Mouse (Mus musculus) neural tube, embryonic 13.5 days (tissue): ENCODE measurements at regions not wholly inside any gene's neighbourhood (a gene's known extent, or its start where the extent isn't known, plus 50 kb on each side); places are given as distances from the start of the nearest gene placed in this dataset.

Experiments
- ATAC-seq: fragments of 200-750 bp; cut with Nextera tagmentation; 2 replicates; pipeline ENCODE4 v1.8.0; 2017; ENCODE audit warnings: low read depth, mild to moderate bottlenecking, moderate TSS enrichment, moderate library complexity
- H3K27ac ChIP-seq: fragments of 300-500 bp; sonication (generic); replicated peaks from 2 replicates; pipeline ENCODE4 v1.5.1; 2015; ENCODE audit warnings: moderate library complexity, mild to moderate bottlenecking, inconsistent platforms
- H3K27me3 ChIP-seq: fragments of 300-500 bp; sonication (generic); 2 replicates; pipeline ENCODE4 v1.6.1; 2015; ENCODE audit warnings: mild to moderate bottlenecking, inconsistent platforms
- H3K36me3 ChIP-seq: fragments of 300-500 bp; sonication (generic); 2 replicates; pipeline ENCODE4 v1.6.1; 2015; ENCODE audit warnings: mild to moderate bottlenecking, inconsistent platforms
- H3K4me1 ChIP-seq: fragments of 300-500 bp; sonication (generic); replicated peaks from 2 replicates; pipeline ENCODE4 v1.6.1; 2015; ENCODE audit warnings: inconsistent platforms
- H3K4me2 ChIP-seq: fragments of 300-500 bp; sonication (generic); 2 replicates; pipeline ENCODE4 v1.6.1; 2015; ENCODE audit warnings: inconsistent platforms, mild to moderate bottlenecking, moderate library complexity
- H3K4me3 ChIP-seq: fragments of 300-500 bp; sonication (generic); 2 replicates; pipeline ENCODE4 v1.5.1; 2015; ENCODE audit warnings: mild to moderate bottlenecking, inconsistent platforms
- H3K9ac ChIP-seq: fragments of 300-500 bp; sonication (generic); 2 replicates; pipeline ENCODE4 v1.6.1; 2015; ENCODE audit warnings: moderate library complexity, mild to moderate bottlenecking, inconsistent platforms
- H3K9me3 ChIP-seq: fragments of 300-500 bp; sonication (generic); 2 replicates; pipeline ENCODE4 v1.6.1; 2016; ENCODE audit warnings: inconsistent platforms
- WGBS: fragments of 180-500 bp; shearing (Covaris S2); methylation state at CpG from one replicate; pipeline ENCODE4 v1.1.7; 2015; 5-methylcytosine and 5-hydroxymethylcytosine counted together

DNA sequence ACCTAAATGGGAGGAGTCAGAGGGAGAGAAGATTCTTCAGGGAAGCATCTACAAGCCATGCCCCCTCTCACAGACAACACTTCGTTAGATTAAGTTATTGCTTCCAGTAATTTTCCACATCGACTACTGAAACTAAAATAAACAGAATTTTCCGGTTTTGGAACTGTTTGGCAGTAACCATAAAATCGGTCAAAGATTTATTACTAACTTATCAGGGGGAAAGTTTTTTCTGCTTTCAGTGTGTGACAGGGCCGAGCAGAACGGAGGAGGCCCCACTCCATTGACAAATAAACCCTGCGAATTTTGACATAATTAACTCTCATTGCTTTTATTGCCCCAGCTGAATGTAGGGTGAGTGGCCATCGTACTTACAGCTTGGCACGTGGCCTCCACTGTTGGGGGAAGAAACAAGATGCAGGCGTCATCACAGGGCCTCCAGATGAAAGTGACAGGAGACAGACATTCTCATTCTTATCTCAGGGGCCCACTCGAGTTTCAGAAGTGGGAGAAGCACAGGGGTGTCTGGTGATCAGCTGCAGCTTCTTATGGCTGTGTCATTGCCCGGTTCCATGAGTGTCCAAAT is 229.6 kb upstream of the Foxq1 start:
- Histone ChIP-seq H3K27ac (no peak overlapping the region), H3K4me3 (no peak overlapping the region), H3K4me2 (no peak overlapping the region), H3K36me3 (no peaks in the 10 kb centered on the region), H3K9me3 (no peaks in the 10 kb centered on the region), H3K27me3 (no peaks in the 10 kb centered on the region), H3K4me1 (peaks cover 4% of the 10 kb centered on the region; the same call in 1 of the 2 replicates), H3K9ac (no peak overlapping the region)
- WGBS, result 40% methylated on average over 12 of the region's 12 CpGs
- no peak for ATAC-seq

DNA sequence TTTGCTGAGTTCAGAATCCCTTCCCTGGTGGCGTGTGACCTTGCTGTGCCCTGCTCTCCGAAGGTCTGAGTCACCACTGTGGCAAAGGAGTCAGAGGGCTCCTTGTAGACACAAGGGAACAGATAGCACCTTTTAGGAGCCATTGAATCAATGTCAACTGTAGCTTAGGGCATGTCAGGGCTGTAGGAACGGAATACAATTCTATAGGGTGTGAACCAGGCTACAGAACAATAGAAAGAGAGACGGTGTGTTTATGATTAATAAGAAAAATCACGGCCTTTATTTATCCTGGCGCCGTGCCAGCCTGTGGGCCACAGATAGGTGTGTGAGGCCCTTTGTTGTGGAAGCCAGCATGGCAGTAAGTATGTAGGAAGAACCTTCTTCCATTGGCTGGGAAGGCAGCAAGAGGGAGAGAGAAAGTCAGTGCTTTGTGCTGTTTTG is 228.4 kb upstream of the Foxq1 start:
- H3K4me3 ChIP-seq, result no peak overlapping the region
- no peaks in the 10 kb centered on the region for H3K27me3 ChIP-seq
- H3K9me3 ChIP-seq, result no peaks in the 10 kb centered on the region
- no peak overlapping the region for H3K9ac ChIP-seq
- H3K4me1 ChIP-seq, result peaks cover 4% of the 10 kb centered on the region; the same call in 1 of the 2 replicates
- ATAC-seq, result no peak
- no peak overlapping the region for H3K27ac ChIP-seq
- no peak overlapping the region for H3K4me2 ChIP-seq
- 81% methylated on average over 7 of the region's 7 CpGs for WGBS
- no peaks in the 10 kb centered on the region for H3K36me3 ChIP-seq

DNA sequence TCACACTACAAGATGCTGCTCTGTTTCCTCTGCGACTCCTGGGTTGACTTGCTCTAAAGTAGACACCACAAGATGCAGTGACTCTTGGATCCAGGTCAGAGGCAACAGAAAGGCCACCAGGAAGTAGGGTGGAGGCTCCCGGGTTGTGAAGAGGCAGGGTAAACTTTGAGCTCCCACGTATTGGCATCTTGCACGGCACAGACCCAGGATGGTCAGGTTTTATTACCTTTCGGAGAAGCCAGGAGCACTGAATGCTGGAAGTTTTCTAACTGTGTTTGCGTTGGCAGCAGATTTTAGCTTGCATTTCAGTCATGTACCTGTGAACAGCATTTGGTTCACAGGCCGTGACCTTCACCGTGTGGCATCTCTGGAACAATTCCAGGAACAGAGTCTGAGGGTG is 227.2 kb upstream of the Foxq1 start:
- peaks cover 4% of the 10 kb centered on the region; the same call in 1 of the 2 replicates for H3K4me1 ChIP-seq
- no peak overlapping the region for H3K9ac ChIP-seq
- H3K4me2 ChIP-seq, result no peak overlapping the region
- no peaks in the 10 kb centered on the region for H3K27me3 ChIP-seq
- no peak for ATAC-seq
- 84% methylated on average over 8 of the region's 8 CpGs for WGBS
- H3K9me3 ChIP-seq, result no peaks in the 10 kb centered on the region
- no peaks in the 10 kb centered on the region for H3K36me3 ChIP-seq
- H3K4me3 ChIP-seq, result no peak overlapping the region
- H3K27ac ChIP-seq, result no peak overlapping the region

DNA sequence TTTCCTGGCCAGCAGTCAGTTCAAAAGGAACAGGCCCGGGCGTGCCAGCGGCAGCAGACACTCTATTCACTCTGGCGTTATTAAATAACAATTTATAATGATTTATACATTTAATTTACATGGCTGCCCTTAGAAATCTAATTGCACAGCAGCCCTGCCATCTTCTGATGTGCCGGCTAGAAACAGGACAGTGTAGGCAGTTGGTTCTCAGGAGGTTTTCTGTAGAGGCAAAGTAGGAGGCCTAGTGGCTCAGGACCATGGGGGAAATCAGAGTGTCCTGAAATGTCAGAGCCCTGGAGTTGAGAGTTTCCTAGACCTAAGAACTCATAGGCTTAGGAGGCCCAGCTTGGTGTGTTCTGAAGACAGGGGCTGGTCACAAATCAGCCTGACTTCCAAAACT is 225.2 kb upstream of the Foxq1 start:
- no peak overlapping the region for H3K27ac ChIP-seq
- peak; percentile 66; the same call in 1 of the 2 replicates for ATAC-seq
- 39% methylated on average over 5 of the region's 5 CpGs for WGBS

DNA sequence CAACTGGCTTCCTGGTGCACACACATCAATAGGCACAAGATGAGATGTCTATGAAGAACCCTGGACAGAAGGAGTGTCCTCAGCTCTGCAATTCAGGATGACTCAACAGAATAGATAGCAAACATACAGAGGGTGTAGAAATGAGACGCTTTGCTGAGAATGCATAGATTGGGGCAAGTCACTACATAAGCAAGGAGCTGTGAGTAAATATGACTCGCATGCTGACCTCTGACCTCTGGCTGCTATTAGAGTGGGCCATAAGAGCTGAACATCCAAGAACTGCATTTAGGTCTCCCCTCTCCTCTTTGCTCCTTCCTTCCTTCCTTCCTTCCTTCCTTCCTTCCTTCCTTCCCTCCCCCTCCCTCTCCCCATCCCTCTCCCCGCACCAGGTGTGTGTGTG is 221.0 kb upstream of the Foxq1 start:
- ATAC-seq, result no peak

More for the DNA sequence above, 225.2 kb upstream of the Foxq1 start:
- Histone ChIP-seq H3K27me3 (no peaks in the 10 kb centered on the region), H3K9ac (no peak overlapping the region), H3K9me3 (no peaks in the 10 kb centered on the region), H3K4me1 (peaks cover 4% of the 10 kb centered on the region; the same call in 1 of the 2 replicates), H3K36me3 (no peaks in the 10 kb centered on the region), H3K4me3 (no peak overlapping the region), H3K4me2 (no peak overlapping the region)

DNA sequence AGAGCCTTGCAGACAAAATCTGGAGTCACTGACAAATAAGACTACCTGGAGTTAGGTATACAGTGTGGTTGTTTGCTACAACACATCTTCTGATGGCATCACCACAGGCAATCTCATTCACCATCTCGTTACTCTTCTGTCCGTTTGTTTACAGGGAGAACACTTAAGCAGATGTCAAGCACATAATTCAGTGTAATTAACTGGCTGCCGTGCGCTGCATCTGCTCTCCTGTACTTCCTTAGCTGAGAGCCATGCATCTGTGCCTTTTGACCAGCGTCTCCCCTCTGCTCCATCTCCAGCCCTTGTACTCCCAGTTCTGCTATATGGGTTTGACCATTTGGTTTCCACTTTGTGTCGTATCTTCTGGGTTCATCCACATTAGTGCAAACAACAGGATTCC is 218.3 kb upstream of the Foxq1 start:
- H3K9me3 ChIP-seq, result no peaks in the 10 kb centered on the region
- no peak overlapping the region for H3K4me3 ChIP-seq
- no peak overlapping the region for H3K27ac ChIP-seq
- H3K9ac ChIP-seq, result no peak overlapping the region
- H3K4me2 ChIP-seq, result no peak overlapping the region
- H3K27me3 ChIP-seq, result no peaks in the 10 kb centered on the region
- no peaks in the 10 kb centered on the region for H3K36me3 ChIP-seq
- ATAC-seq, result peak; percentile 57
- H3K4me1 ChIP-seq, result peaks cover 12% of the 10 kb centered on the region
- 31% methylated on average over 6 of the region's 6 CpGs for WGBS

More for the DNA sequence above, 221.0 kb upstream of the Foxq1 start:
- no peak overlapping the region for H3K27ac ChIP-seq
- WGBS, result 93% methylated on average over 3 of the region's 3 CpGs
- H3K4me1 ChIP-seq, result peaks cover 13% of the 10 kb centered on the region
- H3K4me3 ChIP-seq, result no peak overlapping the region
- H3K27me3 ChIP-seq, result no peaks in the 10 kb centered on the region
- H3K36me3 ChIP-seq, result no peaks in the 10 kb centered on the region
- H3K9me3 ChIP-seq, result no peaks in the 10 kb centered on the region
- H3K4me2 ChIP-seq, result no peak overlapping the region
- no peak overlapping the region for H3K9ac ChIP-seq

DNA sequence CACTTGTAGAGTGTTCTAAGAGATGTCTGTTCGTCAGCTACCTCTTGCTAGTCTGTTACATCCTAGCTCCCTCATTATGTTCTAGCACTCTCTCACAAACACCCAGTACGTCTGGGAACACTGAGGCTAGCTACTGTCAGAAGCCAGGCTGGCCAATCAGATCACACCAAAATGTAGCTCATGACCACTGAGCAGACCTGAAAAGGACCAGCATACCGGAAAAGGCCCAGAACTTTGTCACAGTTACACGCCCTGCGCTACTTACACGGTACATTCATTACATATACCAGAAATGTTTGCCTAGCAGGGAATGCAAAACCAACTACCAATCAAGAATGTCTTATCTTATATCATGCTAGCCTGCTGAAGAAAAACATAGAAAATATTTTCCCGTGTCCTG is 216.5 kb upstream of the Foxq1 start:
- Histone ChIP-seq H3K27ac (no peak overlapping the region), H3K9me3 (no peaks in the 10 kb centered on the region), H3K4me1 (peaks cover 12% of the 10 kb centered on the region), H3K27me3 (no peaks in the 10 kb centered on the region), H3K36me3 (no peaks in the 10 kb centered on the region), H3K4me3 (no peak overlapping the region), H3K9ac (no peak overlapping the region), H3K4me2 (no peak overlapping the region)
- WGBS, result 90% methylated on average over 7 of the region's 7 CpGs
- ATAC-seq, result no peak

DNA sequence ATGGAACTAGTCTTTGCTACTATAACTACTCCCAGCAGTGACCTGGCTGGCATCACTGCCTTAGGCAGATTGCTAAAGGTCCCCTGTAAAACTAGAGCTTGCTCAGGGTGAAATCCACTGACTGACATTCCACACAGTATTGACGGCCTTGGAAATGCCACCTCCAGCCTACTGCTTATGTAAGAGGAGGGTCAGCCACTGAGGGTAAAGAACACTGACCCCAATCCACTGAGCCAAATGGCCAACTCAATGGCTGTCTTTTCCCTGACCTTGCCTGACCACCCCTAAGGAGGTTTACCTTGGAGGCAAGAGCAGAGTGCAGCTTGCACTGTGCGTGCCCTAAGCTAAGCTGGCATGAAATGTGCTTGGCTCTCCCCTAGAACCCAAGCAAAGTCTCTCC is 216.0 kb upstream of the Foxq1 start:
- peaks cover 12% of the 10 kb centered on the region for H3K4me1 ChIP-seq
- no peaks in the 10 kb centered on the region for H3K36me3 ChIP-seq
- no peak for ATAC-seq
- no peak overlapping the region for H3K4me2 ChIP-seq
- no peak overlapping the region for H3K27ac ChIP-seq
- H3K9me3 ChIP-seq, result no peaks in the 10 kb centered on the region
- no peaks in the 10 kb centered on the region for H3K27me3 ChIP-seq
- WGBS, result 82% methylated on average over 2 of the region's 2 CpGs
- H3K9ac ChIP-seq, result no peak overlapping the region
- no peak overlapping the region for H3K4me3 ChIP-seq

DNA sequence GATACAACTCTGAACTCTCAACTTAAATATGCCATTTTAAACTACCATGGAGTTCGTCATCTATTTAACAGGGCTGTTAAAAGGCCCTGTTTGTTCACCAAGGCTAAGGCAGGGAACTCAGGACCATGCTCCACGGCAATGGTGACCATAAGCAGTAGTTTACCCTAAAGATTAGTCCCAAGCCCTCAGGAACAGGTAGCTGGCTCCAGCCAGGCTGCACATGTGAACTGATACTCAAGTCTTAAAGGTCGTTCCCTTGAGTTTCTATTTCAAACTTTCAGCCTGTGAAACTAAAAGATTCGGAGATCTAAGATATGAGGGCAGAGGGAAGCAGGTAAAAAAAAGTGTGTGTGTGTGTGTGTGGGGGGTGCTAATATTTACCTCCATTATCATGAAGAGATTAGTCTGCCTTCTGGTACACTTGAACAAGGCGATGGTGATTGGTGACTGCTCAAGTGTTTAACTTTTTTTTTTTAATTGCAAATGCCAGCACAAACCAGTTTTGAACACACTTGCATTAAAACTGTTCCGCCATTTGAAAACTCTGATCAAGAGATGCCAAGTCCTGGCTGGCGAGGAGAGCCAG is 215.5 kb upstream of the Foxq1 start:
- Histone ChIP-seq H3K27me3 (no peaks in the 10 kb centered on the region), H3K4me3 (no peak overlapping the region), H3K9ac (no peak overlapping the region), H3K36me3 (no peaks in the 10 kb centered on the region), H3K9me3 (no peaks in the 10 kb centered on the region), H3K27ac (no peak overlapping the region), H3K4me2 (no peak overlapping the region), H3K4me1 (peaks cover 12% of the 10 kb centered on the region)
- ATAC-seq, result no peak
- 85% methylated on average over 7 of the region's 7 CpGs for whole genome bisulfite sequencing

DNA sequence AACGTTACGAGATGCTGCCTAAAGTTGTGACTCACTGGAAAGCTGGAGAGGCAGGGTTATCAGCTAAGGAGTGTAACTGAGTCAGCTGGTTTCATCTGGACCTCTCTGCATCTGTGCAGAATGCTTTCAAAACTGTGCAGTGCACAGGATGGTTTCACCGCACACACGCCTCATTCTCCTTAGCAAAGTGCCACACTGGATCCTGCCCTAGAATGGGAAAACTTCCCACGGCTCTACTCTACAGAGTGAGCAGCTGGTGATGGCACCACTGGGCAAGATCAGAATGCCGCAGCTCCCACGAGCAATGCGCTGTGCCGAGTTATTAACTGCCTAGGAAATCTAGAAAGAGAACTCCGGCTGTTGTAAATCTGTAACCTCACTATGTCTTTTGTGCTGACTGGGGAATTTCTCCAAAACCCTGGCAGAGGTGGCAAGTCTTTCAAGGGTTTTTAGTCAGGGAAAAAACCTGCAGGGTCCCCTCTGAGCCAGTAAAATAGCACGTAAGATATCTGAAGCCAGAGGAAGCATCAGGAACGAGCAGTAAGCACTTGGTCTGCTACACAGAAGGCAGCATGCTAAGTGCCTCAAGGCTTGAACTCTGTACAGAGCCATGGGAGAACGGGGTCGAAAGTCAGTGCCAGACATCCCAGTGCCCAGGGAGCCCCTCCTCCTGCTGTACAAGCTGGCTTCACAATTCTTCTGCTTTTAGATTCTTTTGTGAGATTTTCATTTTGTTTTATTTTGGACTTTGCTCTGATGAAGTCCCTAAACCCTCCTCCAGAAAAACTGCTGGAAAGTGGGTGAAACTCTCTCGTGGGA is 214.4 kb upstream of the Foxq1 start:
- Histone ChIP-seq H3K27me3 (no peaks in the 10 kb centered on the region), H3K27ac (no peak overlapping the region), H3K9me3 (no peaks in the 10 kb centered on the region), H3K9ac (no peak overlapping the region), H3K4me2 (no peak overlapping the region), H3K4me1 (peaks cover 12% of the 10 kb centered on the region), H3K4me3 (no peak overlapping the region), H3K36me3 (no peaks in the 10 kb centered on the region)
- WGBS, result 69% methylated on average over 15 of the region's 15 CpGs
- no peak for ATAC-seq

DNA sequence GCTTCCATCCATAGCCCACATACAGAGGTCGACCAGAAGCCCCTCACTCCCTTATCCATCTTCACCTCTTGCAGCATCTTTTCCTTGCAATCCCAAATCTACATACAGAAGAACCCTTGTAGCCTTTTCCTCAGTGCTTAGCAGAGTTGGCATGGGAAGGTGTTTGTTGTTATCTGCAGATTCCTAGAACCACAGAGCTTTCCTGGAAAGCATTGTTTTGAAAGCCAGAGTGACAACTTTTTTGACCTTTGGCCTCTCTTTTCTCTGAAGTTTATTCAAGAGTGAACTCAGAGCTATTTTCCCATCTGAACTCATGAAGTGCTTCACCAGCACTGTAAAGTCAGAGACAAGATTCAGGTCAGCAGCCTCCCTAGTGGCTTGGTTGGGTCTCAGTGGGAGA is 209.7 kb upstream of the Foxq1 start:
- H3K4me2 ChIP-seq, result no peak overlapping the region
- no peak overlapping the region for H3K9ac ChIP-seq
- H3K27ac ChIP-seq, result no peak overlapping the region
- WGBS, result 60% methylated on average over 1 of the region's 1 CpGs
- no peaks in the 10 kb centered on the region for H3K27me3 ChIP-seq
- 0 out of 2 replicates have a peak, but pooled peaks cover 3% of the 10 kb centered on the region for H3K4me1 ChIP-seq
- H3K9me3 ChIP-seq, result no peaks in the 10 kb centered on the region
- H3K36me3 ChIP-seq, result no peaks in the 10 kb centered on the region
- no peak for ATAC-seq
- no peak overlapping the region for H3K4me3 ChIP-seq

DNA sequence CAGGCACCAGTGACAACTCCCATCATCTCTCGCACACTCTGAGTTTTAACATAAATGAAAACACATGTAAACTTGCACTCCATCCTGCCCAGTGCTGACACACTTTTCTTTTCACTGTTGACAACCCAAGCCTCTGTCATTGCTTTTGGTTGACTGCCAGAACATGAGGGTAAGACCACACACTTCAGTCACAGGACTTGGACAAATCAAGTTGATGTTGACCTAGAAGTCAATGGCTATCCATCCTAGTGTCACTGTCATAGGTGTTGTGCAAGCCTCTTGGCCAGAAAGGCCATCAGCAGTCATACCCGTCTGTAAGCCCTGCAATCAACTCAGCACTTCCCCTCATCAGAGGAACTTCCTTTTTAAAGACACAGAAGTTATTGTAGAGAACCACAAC is 208.9 kb upstream of the Foxq1 start:
- WGBS, result 73% methylated on average over 2 of the region's 2 CpGs
- H3K27ac ChIP-seq, result no peak overlapping the region
- H3K36me3 ChIP-seq, result no peaks in the 10 kb centered on the region
- H3K4me1 ChIP-seq, result no peaks in the 10 kb centered on the region
- H3K9me3 ChIP-seq, result no peaks in the 10 kb centered on the region
- ATAC-seq, result no peak
- H3K4me3 ChIP-seq, result no peak overlapping the region
- no peak overlapping the region for H3K9ac ChIP-seq
- H3K27me3 ChIP-seq, result no peaks in the 10 kb centered on the region
- no peak overlapping the region for H3K4me2 ChIP-seq
